Mouse (Mus musculus): ENCODE measurements around the gene Mfsd1.

DNA sequence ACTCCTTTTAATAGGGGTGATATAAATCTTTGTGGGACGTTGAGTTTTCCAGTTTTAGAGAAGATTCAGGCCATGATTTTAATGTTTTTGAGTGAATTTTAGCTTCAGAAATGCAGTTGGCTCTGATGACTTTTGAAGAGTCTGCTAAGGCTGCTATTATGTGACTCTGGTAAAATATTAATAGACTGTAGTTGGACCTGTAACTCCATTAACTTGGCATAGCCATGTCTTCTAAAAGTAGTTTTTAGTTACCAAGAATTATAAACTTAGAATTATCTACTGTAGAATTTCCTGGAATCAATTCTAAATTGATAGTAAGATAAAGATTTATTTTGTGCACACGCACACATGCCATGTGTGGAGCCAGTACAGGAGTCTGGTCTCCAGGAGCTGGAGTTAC lies 4.0 kb downstream of the Mfsd1 start:
- no peak for TF ChIP-seq POLR2A (IDR thresholded peaks at IDR 0.05; ENCODE audit: low read depth, low read length)
- no peak for TF ChIP-seq CTCF (conservative IDR thresholded peaks at IDR 0.05; ENCODE audit: insufficient read depth, insufficient read length, low read depth, low read length)
